Mouse (Mus musculus) induced T-regulatory cell, adult 2 months (primary cell): Measurements from ENCODE around the gene Scrn1.

Experiments used
- DNase-seq: peaks from one replicate; pipeline ENCODE4 v3.0.0-alpha.2; 2012; ENCODE audit warnings: low read depth

Gene Scrn1

DNA sequence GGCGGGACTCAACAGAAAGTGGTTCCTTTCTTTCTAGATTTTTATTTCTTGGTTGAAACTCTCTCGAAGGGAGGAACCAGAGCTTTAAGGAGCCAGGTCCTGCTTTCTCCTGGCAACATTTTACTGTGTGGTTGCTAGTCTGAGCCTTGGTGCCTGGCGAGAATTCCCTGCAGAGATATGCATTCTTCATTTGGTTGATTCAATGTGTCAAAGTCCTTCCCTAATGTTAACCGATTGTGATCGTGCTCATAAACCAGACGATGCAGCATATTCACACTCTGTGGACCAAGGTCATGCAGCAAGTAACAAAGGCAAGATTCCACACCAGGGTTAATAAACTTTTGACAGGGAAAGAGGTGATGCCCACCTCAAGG lies 244 bp upstream of the Scrn1 start:
- DNase-seq, result no peak

DNA sequence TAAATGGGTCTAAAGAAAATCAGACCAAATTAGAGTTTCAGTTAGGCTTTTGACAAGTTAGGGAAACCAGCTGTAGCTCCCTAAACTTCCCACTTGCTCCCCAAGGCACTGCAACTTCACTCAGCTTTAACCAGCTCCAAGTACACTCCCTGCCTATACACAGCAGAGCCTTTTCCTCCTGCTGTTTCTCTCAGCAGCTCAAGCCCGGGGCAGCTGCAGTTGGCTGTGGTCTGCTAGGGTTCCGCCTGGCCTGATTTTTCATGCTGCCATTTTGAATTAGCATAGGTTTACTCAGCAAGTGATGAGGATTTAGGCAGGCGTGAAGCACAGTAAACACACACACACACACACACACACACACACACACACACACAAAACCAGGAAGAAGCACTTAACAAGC lies 1.3 kb downstream of the Scrn1 start:
- no peak for DNase-seq

DNA sequence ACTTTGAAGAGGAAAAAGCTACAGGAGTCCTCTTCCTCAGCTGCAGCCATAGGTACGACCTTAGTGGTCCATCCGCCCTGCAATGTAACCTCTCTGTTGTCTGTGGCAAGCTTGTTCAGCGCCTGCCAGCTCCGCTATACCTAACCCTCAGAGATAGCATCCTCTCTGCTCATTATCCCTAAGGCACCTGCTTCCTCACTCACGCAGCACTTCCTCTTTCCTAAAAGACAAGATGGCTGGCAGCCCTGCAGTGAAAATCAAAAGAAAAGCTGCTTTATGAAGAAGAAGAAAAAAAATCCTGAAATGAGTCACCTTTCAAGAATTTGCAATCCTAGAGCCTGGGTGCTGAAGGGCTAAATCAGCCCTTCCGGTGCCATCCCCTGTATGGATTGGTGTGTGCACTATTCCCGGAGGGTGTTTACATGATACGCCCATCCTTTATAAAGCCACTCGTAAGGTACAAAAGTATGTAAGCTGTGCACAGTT lies 1.7 kb downstream of the Scrn1 start:
- no peak for DNase-seq

DNA sequence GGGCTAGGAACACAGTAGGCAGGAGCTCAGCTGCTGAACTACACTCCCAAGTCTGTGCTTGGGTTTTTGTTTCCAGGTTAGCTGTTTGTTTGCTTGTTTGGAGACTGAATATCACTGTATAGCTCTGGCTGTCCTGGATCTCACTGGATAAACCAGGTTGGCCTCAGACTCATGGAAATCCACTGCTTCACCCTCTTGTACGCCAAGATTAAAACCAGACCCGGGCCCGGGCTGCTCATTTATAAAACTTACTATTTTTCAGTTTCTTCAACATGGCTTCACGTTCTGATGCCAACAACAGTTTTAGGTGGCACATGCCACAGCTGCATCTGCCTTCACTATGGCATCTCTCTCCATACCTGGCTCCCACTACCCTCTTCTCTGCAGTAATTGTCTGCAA lies 2.7 kb downstream of the Scrn1 start:
- no peak for DNase-seq

DNA sequence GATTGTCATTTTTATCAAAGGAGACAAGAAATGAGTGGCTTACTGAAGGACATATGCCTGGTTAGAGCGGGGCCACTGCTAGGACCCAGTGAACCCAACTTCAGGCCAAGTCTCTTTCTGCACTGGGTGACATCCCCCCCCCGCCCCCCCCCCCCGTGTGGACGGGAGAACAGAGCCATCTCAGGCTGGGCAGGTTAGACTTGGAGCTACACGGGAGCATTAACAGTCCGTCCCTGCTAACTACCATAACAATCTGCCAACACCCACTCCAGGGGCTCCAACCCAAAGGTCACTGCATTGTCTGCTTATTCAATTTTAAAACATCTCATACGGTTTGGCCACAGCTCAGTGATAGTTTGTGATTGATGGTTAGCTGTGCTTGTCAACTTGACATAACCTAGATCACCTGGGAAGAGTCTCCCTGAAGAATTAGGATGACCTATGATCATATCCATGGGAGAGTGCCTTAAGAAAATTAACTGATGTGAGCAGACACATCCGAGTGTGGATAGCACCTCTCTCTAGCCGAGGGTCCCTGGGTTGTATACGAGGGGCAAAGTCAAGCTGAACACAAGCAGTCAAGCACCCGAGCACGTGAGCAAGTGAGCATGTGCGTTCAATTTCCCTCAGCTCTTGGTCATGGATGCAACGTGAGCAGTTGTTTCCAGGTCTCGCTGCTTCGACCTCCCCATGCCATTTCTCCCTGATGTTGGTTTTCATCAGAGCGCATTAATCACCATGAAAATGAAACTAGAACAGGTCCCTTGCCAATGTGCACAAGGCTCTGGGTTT lies 4.1 kb downstream of the Scrn1 start:
- DNase-seq, result no peak

DNA sequence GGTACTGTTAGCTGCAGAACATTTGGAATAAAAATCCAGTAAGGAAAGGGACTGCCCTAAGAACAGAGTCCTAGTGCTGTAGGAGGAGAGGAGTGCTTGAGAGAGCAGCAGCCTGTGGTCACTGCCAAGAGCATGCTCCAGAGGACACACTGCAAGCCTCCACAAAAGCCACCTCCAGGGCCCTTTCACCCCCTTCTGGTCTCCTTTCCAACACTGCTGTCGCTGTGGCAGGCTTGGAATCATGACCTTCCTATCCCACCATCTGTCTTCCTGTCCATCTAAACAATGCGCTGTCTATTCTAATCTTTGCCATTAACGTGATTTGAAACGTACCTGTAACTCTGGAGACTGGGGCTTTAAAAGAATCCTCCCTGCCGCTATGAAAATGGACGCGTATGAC lies 7.8 kb downstream of the Scrn1 start:
- no peak for DNase-seq

DNA sequence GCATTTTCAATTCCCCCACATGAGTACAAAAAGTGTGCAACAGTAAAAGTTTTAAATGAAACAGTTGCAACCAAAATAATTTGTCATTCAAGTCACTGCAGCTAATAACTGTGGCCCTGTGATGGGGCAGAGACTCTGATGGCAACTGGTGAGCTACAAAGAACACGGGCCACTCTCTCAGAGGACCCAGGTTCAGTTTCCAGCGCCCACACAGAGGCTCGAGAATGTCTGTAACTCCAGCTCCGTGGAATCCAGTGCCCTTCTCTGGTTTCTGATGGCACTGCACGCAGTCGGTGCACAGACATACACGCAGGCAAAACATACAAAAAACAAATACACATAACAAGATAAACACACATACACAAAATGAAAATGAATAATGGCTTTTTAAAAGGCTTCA lies 8.6 kb downstream of the Scrn1 start:
- DNase-seq, result no peak

DNA sequence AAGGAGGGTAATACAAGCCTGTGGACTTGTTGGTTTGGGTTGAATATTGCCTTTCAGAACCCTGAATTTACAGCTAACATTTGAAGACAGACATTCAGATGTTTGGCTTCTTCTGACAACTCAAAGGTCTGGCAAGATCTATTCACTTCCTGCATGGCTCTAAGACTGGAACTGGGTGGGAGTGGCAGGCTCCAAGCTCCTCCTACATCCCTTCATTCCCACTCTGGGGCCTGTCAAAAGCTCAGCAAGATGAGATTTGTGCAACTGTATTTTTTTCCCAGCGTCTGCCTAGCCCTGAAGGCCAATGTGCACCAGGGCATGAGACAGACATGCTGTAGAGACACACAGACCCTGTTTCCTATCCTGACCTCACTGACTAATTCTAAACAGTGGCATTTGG lies 10.5 kb downstream of the Scrn1 start:
- DNase-seq, result no peak

DNA sequence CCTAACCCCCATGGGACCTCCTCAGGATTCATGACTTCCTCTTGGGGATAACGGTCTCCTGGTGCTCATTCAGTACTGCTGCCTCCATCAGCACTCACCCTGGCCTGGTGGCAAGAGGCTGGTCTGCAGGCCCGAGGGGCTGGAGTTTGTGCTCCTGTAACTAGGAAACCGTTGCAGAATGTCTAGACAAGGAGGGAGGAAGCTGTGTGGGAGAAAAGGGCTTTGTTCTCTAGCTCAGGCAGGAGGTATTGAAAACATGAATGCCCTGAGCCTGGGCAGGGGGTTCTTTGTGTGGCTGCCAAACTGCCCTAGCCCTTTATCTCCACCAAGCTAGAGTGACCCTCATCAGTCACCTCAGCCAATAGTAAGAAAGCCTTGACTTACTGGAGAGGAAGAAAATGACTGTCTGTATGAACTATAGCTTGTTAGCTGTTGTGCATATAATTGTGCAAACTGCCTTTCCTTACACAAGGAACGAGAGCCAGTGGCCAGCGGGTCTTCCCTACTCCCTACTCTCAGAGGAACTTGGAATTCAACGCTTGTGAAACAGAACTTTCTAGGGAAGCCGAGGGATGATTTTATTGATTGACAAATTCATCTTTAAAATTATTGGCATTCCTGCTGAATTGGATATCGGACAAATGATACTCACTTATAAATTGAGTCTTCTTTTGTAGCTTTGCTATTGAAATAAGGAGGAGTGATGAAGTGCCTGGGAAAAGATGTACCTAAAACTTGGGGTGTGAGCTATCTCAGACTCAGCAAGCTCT lies 11.8 kb downstream of the Scrn1 start:
- DNase-seq, result no peak

DNA sequence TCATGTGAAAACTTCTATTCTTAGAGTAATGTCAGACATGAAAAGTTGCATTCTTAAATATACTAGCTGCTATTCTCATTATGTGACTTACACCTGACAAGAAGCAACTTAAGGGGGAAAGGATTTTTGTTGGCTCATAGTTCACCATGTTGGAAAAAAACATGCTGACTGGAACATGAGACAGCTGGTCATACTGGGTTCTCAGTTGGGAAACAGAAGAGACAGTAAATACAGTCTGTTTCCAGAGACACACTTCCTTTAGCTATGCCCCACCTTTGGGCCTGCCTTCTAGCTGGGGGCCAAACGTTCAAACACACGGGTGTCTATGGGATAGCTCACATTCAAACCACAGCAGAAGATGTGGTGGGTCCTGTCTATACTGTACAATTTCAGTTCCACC lies 12.7 kb downstream of the Scrn1 start:
- DNase-seq, result no peak

DNA sequence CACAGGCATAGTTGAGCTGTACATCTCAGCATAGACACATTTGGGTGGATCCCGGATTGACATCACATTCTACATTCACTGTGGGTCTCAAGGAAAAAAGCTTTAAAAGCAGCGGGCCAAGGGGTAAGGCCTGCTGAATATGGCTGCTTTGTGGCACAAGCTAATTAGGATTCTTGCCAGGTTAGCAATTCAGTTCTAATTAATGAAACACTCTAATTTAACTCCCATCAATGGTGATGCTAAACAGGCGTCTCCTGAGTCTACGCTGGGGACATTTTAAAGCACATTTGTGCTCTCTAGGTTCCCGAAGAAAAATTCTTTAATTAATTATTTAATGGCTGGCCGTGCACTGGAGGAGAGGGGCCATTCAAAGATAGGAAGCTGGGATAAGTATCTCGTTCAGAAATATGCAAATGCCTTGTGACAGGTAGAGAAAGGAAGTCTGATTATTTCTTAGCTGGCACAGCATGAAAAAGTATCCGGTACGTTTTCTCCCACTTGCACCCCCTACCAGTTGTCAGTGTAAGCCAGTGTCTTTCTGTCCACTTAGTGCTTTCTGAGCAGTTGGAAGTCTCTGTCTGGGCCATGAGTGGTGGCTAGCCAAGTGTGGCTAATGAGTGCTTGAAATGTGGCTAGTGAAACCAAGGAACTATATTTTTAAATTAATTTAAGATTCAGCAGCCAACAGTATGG lies 13.4 kb downstream of the Scrn1 start:
- no peak for DNase-seq

DNA sequence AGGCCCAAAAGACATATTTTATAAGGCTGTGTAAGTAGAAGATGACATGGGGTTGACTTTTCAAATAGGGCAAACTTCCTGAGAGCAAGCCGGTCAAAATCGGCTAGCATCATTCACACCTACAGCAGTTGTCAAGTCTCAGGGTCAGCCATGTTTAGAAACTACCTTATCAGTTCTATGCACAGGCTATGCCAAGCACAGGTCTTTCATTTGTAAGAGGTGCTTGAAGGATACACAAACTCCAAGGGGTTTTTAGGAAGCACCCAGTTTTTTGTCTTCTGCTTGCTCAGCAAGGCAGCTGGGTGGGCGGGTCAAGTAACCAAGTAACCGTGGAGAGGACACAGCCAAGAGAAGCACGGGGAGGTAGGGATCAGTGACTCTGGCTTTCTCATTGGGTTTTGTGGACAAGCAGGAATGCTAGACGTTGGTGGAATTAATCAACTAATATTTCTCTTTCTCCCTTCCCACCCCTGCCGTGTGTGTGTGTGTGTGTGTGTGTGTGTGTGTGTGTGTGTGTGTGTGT lies 15.4 kb downstream of the Scrn1 start:
- no peak for DNase-seq

DNA sequence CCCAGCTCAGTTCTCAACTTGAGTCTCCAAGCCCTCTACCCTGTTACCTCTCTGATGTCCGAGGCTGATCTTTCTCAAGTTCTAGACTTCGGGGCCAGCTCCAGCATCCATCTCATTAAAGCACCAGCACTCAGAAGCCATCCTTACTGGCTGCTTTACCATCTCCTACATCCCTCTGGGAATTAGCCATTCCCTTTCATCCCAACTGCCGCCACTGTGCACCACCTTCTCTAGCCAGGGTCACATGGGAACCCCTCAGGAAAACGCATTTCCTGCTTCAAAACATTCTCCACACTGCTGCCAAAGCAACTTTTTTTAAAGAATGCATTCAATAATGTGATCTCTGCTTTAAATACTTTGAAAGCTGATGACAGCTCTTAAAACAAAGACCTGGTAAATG lies 17.0 kb downstream of the Scrn1 start:
- no peak for DNase-seq

DNA sequence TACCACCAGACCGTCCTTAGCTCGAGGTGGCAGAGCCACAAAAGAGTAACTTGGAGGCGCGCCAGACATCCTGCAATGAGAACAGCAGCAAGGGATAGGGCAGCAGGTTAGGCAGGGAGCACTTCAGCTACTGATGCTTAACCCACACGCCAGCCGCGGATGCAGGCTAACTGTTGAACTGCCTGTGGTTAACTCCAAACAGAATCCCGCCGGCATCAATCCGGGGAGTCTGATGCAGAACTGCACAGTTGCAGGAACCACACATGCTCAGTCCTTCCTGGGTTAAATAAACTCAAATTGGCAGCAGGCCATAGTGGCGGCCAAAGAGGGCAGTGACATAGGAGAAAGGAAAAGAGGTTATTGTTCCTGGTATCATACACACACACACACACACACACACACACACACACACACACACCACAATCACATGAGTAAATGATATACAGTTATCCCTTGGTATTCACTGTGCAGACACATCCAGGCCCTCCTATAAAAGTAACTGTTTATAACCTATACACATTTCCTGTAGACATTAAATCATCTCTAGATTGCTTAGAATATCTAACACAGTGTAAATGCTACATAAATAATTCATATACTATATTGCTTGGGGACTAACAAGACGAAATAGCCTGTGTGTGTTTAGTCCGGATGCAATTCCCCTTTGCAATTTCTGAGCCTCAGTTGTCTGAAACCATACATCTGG lies 17.8 kb downstream of the Scrn1 start:
- no peak for DNase-seq

DNA sequence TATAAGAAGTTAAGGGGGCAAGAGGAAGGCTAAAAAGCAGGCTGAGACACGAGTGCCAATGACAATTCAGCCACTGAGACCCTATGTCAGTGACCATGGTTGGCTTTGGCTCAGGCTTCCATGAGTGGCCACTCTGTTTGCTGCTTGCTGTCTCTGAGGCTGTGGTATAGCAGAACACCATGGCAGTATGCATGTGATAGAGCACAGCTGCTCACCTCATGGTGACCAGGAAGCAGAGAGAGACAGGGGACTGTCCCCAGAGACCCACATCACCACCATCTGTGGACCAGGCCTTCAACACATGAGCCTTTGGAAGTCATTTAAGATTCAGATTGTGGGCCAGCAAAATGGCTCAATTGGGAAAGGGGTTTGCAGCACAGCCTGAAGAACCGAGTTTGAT lies 22.6 kb downstream of the Scrn1 start:
- no peak for DNase-seq

DNA sequence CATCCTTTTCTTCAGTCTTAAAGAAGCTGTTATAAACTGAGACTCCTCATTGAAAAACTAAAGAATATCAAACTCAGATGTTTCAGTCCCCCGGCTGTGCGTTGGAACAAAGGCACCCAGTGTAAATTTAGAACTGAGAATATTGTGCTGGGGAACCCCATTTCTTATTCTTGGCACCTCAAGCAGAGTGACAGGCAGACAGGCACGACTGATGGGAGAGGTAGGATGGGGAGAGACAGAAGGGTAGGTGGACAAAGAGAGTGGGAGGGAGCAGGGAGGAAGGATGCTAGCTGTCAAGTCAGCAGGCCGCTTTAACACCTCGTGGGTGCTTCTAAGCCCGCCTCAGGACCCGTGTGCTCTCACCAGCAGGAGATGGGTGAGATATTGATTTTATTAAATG lies 23.5 kb downstream of the Scrn1 start:
- DNase-seq, result no peak

DNA sequence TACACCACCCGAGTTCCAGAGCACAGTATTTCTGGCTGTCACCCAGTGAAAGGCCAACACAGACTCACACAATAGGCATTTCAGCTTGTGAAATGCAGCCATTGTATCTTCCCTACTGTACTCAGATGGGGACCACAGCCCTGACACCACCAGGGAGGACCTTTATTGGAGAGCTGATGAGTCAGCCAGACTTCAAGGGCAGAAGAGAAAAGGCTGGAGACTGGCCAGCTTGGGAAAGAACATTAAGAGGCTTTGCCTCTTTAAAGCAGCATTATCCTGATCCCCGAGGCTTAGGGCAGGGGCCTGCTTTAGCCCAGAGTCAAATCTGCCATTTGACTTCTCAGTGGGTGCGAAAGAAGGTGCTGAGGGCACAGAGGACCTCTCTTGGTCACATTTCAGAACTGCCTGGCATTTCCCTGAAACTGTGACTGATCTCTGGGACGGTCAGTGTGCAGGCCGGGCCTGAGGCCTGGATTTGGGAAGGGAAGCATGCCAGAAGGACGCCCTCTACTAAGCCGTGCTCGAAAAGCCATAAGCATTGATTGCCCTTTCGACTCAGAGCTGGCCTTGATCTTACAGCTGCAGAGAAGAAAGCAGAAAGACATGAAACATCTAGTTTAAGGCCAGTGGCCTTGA lies 25.9 kb downstream of the Scrn1 start:
- DNase-seq, result no peak

DNA sequence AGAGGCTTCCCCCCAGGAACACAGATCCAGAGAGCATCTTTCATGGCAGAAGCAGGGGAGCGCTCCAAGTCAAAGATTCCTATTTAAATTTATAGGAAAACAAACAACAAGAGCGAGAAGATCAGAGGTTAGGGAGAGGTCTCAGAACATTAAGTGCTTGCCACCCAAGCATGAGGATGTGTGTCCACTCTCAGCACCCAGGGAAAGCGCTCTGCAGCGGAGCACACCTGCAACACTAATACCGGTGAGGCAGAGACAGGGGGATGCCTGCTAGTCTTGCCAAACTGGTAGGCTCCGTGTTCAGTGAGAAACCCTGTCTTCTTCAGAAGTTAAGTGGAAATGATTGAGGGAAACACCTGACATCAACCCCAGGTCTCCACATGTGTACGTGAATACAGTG lies 26.9 kb downstream of the Scrn1 start:
- no peak for DNase-seq

DNA sequence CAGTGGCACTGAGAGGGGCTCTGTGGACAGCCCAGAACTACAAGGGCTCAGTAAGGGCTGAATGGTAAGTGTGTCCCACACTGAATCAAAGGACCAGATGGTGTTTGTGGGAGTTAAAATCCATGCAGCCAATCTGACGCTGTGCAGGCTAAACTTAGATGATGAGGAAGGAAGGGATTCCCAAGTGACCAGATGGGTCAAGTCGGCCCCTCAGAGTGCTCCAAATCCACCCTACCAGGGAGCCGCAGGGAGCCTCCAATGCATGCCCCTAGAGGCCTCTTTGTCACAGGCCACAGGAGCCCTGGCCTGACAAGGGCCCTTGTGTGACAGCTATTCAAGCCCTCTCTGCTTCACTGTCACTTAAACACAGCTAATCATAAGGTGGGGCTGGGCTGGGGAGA lies 27.5 kb downstream of the Scrn1 start:
- DNase-seq, result no peak

DNA sequence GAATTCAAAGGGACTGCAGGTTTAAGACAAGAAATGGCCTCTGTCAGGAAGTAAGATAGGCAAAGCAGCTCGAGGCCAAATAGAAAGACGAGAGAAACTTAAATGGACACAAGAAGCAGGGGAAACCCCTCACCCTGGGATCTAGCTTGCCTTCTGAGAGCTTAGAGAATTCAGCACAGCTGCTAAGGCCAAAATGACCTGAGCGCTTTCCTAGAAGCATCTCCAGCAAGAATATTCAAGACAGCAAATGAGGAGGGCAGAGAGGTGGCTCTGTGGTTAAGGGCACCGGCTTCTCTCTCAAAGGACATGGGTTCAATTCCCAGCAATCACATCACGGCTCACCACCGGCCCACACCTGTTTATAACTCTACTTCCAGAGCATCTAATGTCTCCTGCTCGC lies 29.2 kb downstream of the Scrn1 start:
- DNase-seq, result no peak

DNA sequence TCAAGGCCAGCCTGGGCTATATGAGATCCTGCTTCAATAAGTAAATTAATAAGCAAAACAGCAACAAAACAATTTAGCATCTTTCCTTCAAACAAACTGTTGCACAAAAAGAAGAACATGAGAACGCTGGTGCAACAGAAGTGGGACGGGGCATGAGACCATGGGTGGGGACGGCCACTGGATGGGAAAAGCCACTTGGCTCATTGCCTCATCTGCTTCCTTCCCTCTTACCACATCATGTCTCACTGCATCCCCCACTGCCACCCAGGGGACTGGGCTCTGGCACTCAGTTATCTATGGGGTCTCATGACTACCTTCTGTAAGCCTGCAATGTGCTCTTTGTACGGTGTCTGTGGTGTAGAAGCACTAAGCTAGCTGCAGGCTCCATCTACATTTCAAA lies 30.8 kb downstream of the Scrn1 start:
- no peak for DNase-seq

DNA sequence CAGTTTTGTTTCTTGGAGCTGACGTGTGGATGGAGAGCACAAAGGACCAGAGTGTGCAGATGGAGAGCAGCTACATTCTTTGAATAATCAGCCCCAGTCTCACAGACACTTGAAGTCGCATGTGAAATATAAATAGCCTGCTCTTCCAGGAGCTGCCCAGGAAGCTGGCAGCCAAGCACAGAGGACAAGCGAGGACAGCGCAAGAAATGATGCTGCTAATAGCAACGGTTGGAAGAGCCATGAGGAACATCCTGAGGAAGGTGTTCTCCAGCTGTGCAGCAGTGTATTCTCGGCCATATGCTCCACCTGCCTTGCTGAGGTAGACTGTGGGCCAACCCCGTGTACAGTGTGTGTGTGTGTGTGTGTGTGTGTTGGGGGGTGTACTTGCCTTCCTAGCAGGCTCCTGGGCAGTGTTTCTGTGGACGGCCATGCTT lies 35.2 kb downstream of the Scrn1 start:
- DNase-seq, result no peak
